Mouse (Mus musculus): ENCODE measurements around the gene Rfx7.

DNA sequence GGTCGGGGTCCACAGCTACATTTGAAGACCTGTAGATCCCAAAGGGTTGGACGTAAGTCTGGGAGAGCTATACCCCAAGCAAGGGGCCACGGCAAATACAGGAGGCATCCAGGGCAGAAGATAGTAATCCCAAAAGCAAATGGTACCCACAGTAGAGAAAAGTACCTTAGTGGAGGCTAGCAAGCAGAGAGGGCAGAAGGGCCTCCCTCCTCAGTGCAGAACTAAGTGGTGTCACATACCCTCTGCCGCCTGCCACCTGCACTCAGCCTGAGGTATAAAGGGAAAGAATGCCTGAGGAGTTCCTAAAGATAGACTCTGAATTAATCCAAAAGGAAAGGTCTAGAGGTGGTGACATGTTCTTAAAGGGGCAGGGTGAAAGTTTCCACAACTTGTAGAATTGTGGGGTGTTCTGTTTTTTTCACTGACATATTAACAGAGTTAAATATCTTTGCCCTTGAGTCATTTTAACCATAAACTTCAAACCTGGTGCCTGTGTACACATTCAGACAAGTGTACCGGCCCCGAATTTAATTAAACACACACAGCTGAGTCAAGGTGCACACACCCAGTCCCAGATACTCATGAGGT lies 109.1 kb downstream of the Rfx7 start:
- TF ChIP-seq CTCF (IDR thresholded peaks at IDR 0.05; ENCODE audit: borderline replicate concordance, insufficient read depth, low read depth, low read length), result no peak
- TF ChIP-seq POLR2A (IDR thresholded peaks at IDR 0.05; ENCODE audit: borderline replicate concordance, insufficient read depth, low read length), result no peak
